In the genomic region with DNA sequence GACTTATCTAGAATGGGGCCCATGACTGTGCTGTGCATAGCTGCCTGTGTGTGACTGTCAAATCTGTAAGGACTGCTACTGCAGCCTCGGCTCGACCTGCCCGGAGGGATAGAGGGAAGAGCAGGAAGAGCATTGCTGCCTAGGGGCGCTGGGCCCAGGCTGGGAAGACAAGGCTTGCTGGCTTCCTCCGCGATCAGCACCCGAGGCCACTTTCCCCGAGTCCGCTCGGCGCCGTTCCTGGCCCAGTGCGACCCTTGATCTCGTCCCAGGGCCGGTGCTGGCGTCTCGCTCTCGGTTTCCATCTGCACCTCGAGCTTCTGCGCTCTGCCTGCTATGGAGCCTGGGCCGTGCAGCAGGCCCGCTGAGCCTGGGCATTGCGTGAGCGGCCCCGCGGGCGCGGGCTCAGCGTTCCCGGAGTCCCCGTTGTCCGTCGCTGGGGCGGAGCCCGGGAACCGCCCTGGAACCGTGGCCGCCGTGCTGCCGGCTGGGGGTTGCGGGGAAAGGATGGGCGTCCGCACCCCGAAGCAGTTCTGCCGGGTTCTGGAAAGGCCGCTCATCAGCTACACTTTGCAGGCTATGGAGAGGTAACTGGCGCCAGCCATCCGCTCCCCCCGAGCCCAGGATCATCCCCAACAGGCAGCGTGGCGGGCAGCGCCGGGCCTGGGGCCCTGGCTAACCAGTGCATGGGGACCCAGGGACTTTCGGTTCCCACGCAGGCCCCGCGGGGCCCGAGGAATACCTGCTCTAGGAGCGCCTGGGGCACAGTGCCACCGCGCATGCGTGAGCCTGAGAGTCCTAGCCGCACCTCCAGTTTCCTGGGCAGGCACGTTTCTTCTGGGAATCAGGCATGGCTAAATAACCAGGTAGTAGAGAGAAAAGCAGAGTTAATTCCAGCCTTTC, we compare ENCODE assay signal across 8 mouse cellular contexts. TPM values are rescaled to one million over a fixed set of nuclear protein-coding genes. Genes with fewer than 3 reads are reported as not detected.
DNase-seq lines count a peak whose midpoint lies in the region; ATAC-seq and TF ChIP-seq lines count a peak whose summit lies in the region.

Ispd (plus strand) TSS at position 10 of the 900 bp plus-strand sequence.
D630036H23Rik (minus strand) TSS at position 741 of the 900 bp plus-strand sequence.

- H3K79me2 ChIP-seq in liver, adult 2 months (ENCODE audit: control insufficient read depth, insufficient read depth, low read length), result no peaks in the 10 kb centered on the region

- H3K27ac ChIP-seq in heart, embryonic 13.5 days (replicated peaks), result peak within 1 kb of the TSS; percentile 97
- H3K27ac ChIP-seq in kidney, postnatal 0 days, result peak within 1 kb of the TSS; percentile 98
- peak within 1 kb of the TSS; percentile 85 for H3K27ac ChIP-seq in liver, adult 2 months (replicated peaks; ENCODE audit: insufficient read depth, low read depth, low read length)

- peak; percentile 64; the same call in 1 of the 2 replicates for TF ChIP-seq POLR2A in brain, embryonic 14.5 days (IDR thresholded peaks at IDR 0.05; ENCODE audit: borderline replicate concordance, extremely low read depth, insufficient read depth, insufficient read length, poor library complexity, severe bottlenecking)
- peak; percentile 66 for TF ChIP-seq POLR2A in liver, adult 2 months (IDR thresholded peaks at IDR 0.05; ENCODE audit: extremely low read depth, insufficient read depth, low read length)

- H3K27me3 ChIP-seq in heart, embryonic 13.5 days (replicated peaks), result no peaks in the 10 kb centered on the region
- no peaks in the 10 kb centered on the region for H3K27me3 ChIP-seq in kidney, postnatal 0 days (ENCODE audit: insufficient read depth, low read length)
- no peaks in the 10 kb centered on the region for H3K27me3 ChIP-seq in liver, adult 2 months (ENCODE audit: control insufficient read depth, insufficient read depth, low read length)

- H3K4me3 ChIP-seq in heart, embryonic 13.5 days, result peak within 1 kb of the TSS; percentile 78
- H3K4me3 ChIP-seq in kidney, postnatal 0 days (replicated peaks; ENCODE audit: low read depth, low read length), result peak within 1 kb of the TSS; percentile 70
- peak within 1 kb of the TSS; percentile 80 for H3K4me3 ChIP-seq in liver, adult 2 months (ENCODE audit: insufficient read depth, low read depth, low read length)

- peak within 1 kb of the TSS; percentile 97 for H3K9ac ChIP-seq in heart, embryonic 13.5 days
- peak within 1 kb of the TSS; percentile 98 for H3K9ac ChIP-seq in kidney, postnatal 0 days (ENCODE audit: low read depth, low read length)
- H3K9ac ChIP-seq in liver, adult 2 months (ENCODE audit: low read depth, low read length), result peak within 1 kb of the TSS; percentile 90

- no peaks in the 10 kb centered on the region for H3K36me3 ChIP-seq in heart, embryonic 13.5 days
- no peaks in the 10 kb centered on the region for H3K36me3 ChIP-seq in kidney, postnatal 0 days (ENCODE audit: insufficient read depth, low read length)
- H3K36me3 ChIP-seq in liver, adult 2 months (ENCODE audit: control insufficient read depth, insufficient read depth, low read length), result no peaks in the 10 kb centered on the region

- H3K4me2 ChIP-seq in heart, embryonic 13.5 days, result peak within 1 kb of the TSS; percentile 78
- H3K4me2 ChIP-seq in kidney, postnatal 0 days (ENCODE audit: low read length), result peak within 1 kb of the TSS; percentile 87

- no peaks in the 10 kb centered on the region for H3K9me3 ChIP-seq in heart, embryonic 13.5 days
- no peaks in the 10 kb centered on the region for H3K9me3 ChIP-seq in kidney, postnatal 0 days (replicated peaks; ENCODE audit: low read length)

- no peak for TF ChIP-seq CTCF in brain, embryonic 14.5 days (IDR thresholded peaks at IDR 0.05; ENCODE audit: borderline replicate concordance, extremely low read depth, insufficient read depth, insufficient read length)
- TF ChIP-seq CTCF in kidney, postnatal 0 days (IDR thresholded peaks at IDR 0.05; ENCODE audit: low read depth), result no peak
- no peak for TF ChIP-seq CTCF in liver, adult 2 months (IDR thresholded peaks at IDR 0.05; ENCODE audit: low read depth, low read length)

- peaks cover 16% of the 10 kb centered on the region for H3K4me1 ChIP-seq in heart, embryonic 13.5 days
- no peaks in the 10 kb centered on the region; the same call in 1 of the 2 replicates for H3K4me1 ChIP-seq in kidney, postnatal 0 days (replicated peaks; ENCODE audit: insufficient read depth, low read length)
- no peaks in the 10 kb centered on the region; the same call in 1 of the 2 replicates for H3K4me1 ChIP-seq in liver, adult 2 months (ENCODE audit: control insufficient read depth, insufficient read depth, low read length)

- WGBS in heart, embryonic 13.5 days, result under 1% methylated on average over 62 of the region's 64 CpGs
- under 1% methylated on average over 55 of the region's 64 CpGs for WGBS in kidney, postnatal 0 days
- under 1% methylated on average over 64 of the region's 64 CpGs for WGBS in liver, adult 2 months

- ATAC-seq in erythroid progenitor cell, adult 5-6 weeks (replicated peaks; ENCODE audit: low FRiP score, poor library complexity, severe bottlenecking), result peak; percentile 82
- peak; percentile 79 for ATAC-seq in heart, embryonic 13.5 days (ENCODE audit: extremely low read depth, insufficient number of reproducible peaks, low FRiP score, low TSS enrichment)
- ATAC-seq in kidney, postnatal 0 days (replicated peaks; ENCODE audit: low FRiP score, low read depth), result peak; percentile 95
- peak; percentile 31; the same call in 1 of the 2 replicates for ATAC-seq in monocyte, adult 5-6 weeks (replicated peaks; ENCODE audit: insufficient number of reproducible peaks, low FRiP score, low TSS enrichment, poor library complexity, severe bottlenecking)

- peak; percentile 78 for DNase-seq in CD4-positive, CD25-positive, alpha-beta regulatory T cell, adult 2 months (ENCODE audit: low read depth, low spot score)
- peak; percentile 91 for DNase-seq in brain, embryonic 14.5 days (ENCODE audit: low read depth)
- DNase-seq in kidney, postnatal 0 days (ENCODE audit: low spot score), result peak; percentile 85
- peak; percentile 80 for DNase-seq in liver, adult 2 months (ENCODE audit: extremely low read depth, low read depth, low spot score)
- DNase-seq in spleen, postnatal 36 days (ENCODE audit: low spot score in 2 of 2), result peak; percentile 70 to 73

RNA-seq across cellular contexts. Expression of gene Ispd, which starts in this region (rescaled TPM):
- 3.3 and 5.1 TPM in 2 replicates for polyA plus RNA-seq in brain, embryonic 14.5 days (2012; rRNA removed)
- 0.42 and 0.72 TPM in 2 replicates for total RNA-seq in erythroid progenitor cell, adult 5-6 weeks (2015; ENCODE audit: low replicate concordance)
- total RNA-seq in erythroid progenitor cell, adult 5-6 weeks (2017; ENCODE audit: low replicate concordance), result 0.77 and 2.3 TPM in 2 replicates
- polyA plus RNA-seq in heart, embryonic 13.5 days (2015; fragmentation: Nextera tagmentation; extraction: Ambion mirVana), result 9.3 and 9.9 TPM in 2 replicates
- polyA plus RNA-seq in kidney, postnatal 0 days (2015; fragmentation: Nextera tagmentation; extraction: Ambion mirVana), result 21.4 and 21.7 TPM in 2 replicates
- 3.6 TPM in 2 replicates for total RNA-seq in liver, adult 2 months (2014; rRNA removed)
- polyA plus RNA-seq in liver, adult 2 months (2012; rRNA removed), result 1.2 and 1.3 TPM in 2 replicates
- total RNA-seq in monocyte, adult 5-6 weeks (2017), result 0.78 to 0.96 TPM in 2 of 3 replicates, not detected in the other

RNA-seq across cellular contexts. Expression of gene D630036H23Rik, which starts in this region (rescaled TPM):
- 0.94 and 1.0 TPM in 2 replicates for polyA plus RNA-seq in brain, embryonic 14.5 days (2012; rRNA removed)
- total RNA-seq in erythroid progenitor cell, adult 5-6 weeks (2015; ENCODE audit: low replicate concordance), result 2.5 TPM in 1 of 2 replicates, not detected in the other
- not detected in 2 replicates for total RNA-seq in erythroid progenitor cell, adult 5-6 weeks (2017; ENCODE audit: low replicate concordance)
- polyA plus RNA-seq in heart, embryonic 13.5 days (2015; fragmentation: Nextera tagmentation; extraction: Ambion mirVana), result 0.92 and 1.3 TPM in 2 replicates
- polyA plus RNA-seq in kidney, postnatal 0 days (2015; fragmentation: Nextera tagmentation; extraction: Ambion mirVana), result 5.1 and 6.1 TPM in 2 replicates
- total RNA-seq in liver, adult 2 months (2014; rRNA removed), result 0.67 and 1.8 TPM in 2 replicates
- polyA plus RNA-seq in liver, adult 2 months (2012; rRNA removed), result 0.56 and 0.72 TPM in 2 replicates
- total RNA-seq in monocyte, adult 5-6 weeks (2017), result not detected in 3 replicates

Comparison
In these comparisons a context has a peak if more than half of its experiments do, and no peak if none do; other contexts are left out.
1. Peak in every context shown above with its lines: DNase-seq, ATAC-seq, H3K4me3 ChIP-seq and H3K27ac ChIP-seq.
2. Peak in ATAC-seq in monocyte, adult 5-6 weeks; RNA of the genes that start here not detected or under 1 TPM.
3. ATAC-seq: peak in every context shown above with its lines; median percentile 95 in kidney, postnatal 0 days; 82 in erythroid progenitor cell, adult 5-6 weeks; 79 in heart, embryonic 13.5 days; 31 in monocyte, adult 5-6 weeks.